Mouse (Mus musculus): ENCODE results near the gene Galntl6.

DNA sequence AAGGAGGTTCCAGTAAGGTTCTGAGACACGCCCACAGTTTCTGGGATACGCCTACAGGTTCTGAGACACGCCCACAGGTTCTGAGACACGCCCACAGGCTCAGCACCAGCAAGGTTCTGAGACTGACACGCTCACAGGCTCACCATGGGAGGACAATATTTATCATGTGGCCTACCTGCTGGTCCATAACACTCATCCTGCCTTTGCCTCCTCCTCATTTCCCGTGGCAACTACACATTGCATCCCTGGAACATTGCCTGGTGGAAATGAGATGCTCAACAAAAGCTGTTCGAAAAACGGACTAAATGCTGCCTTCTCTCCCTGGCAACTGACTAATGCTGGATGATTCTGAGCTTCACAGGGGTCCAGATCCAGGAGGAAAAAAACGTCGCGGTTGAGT, 1033.0 kb downstream of the Galntl6 start:
- no peak for TF ChIP-seq HCFC1 (IDR thresholded peaks at IDR 0.05; ENCODE audit: borderline replicate concordance, insufficient read depth, low read length)
- TF ChIP-seq CHD2 (IDR thresholded peaks at IDR 0.05; ENCODE audit: low read depth, low read length), result no peak
- TF ChIP-seq MAFK (IDR thresholded peaks at IDR 0.05; ENCODE audit: insufficient read depth, low read depth, low read length), result no peak
- no peak for TF ChIP-seq ZC3H11A (IDR thresholded peaks at IDR 0.05; ENCODE audit: borderline replicate concordance, low read depth, low read length)
- TF ChIP-seq ZNF384 (IDR thresholded peaks at IDR 0.05; ENCODE audit: low read depth, low read length), result no peak

Measured in ES-E14 (cell line).